Mouse (Mus musculus) lung, postnatal 0 days (tissue): ENCODE results near the gene Sirt6.

Experiments
- CTCF ChIP-seq: IDR thresholded peaks from 2 replicates; pipeline ENCODE4 v1.5.1; 2016; ENCODE audit warnings: antibody characterized with exemption, mild to moderate bottlenecking
- EP300 ChIP-seq: IDR thresholded peaks from 2 replicates; pipeline ENCODE4 v1.6.1; 2016; ENCODE audit warnings: antibody characterized with exemption, mild to moderate bottlenecking, control low read depth

DNA sequence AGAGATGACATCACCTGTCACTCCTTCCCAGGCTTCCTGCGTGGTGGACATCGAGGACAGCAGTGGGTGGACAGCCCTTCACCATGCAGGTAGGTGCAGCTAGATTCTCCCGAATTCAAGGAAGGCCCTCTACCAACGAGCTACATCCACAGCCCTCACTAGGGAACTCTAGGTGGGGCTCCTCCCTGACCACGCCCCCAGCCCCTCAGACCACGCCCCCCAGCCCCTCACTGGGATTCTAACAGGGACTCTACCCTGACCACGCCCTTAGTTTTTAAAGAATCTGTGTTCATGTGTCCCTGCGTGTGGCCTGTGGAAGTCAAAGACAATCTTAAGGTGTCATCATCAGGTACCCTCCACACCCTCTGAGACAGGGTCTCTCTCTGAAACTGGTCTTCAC, 8.7 kb upstream of the Sirt6 start:
- TF ChIP-seq EP300 (no peak), CTCF (no peak)
